Mouse (Mus musculus): ENCODE data around the gene Gpa33. TPM values are rescaled to one million over a fixed set of nuclear protein-coding genes. Genes with fewer than 3 reads are reported as not detected.

The Gpa33 gene
- polyA plus RNA-seq, 1 experiment from 2014 or later, result 5.5 TPM

GRCm38 (mm10) chr1:166214181-166214580 lies 84.1 kb downstream of the Gpa33 start:
- no peak for ATAC-seq (ENCODE audit: insufficient number of reproducible peaks, insufficient read depth, low FRiP score, low read depth)
- H3K36me3 ChIP-seq (ENCODE audit: control insufficient read depth, insufficient read depth, low read length), result no peaks in the 10 kb centered on the region
- H3K9me3 ChIP-seq (ENCODE audit: control insufficient read depth, low read depth, low read length), result no peaks in the 10 kb centered on the region
- H3K27ac ChIP-seq (ENCODE audit: low read length), result no peak overlapping the region
- H3K4me1 ChIP-seq (ENCODE audit: control insufficient read depth, insufficient read depth, low read length), result no peaks in the 10 kb centered on the region
- H3K9ac ChIP-seq (replicated peaks; ENCODE audit: low read depth, low read length), result no peak overlapping the region
- 81% methylated on average over 4 of the region's 4 CpGs for WGBS
- H3K4me2 ChIP-seq (replicated peaks; ENCODE audit: low read depth, low read length), result no peak overlapping the region
- no peak overlapping the region for H3K4me3 ChIP-seq (ENCODE audit: low read depth, low read length)
- no peaks in the 10 kb centered on the region for H3K27me3 ChIP-seq (ENCODE audit: control insufficient read depth, insufficient read depth, low read length)

Other genes starting within 250 kb of the Gpa33 start
- 20.3 and 21.6 TPM in 2 replicates for gene Pou2f1, start 127.6 kb upstream of the Gpa33 start, polyA plus RNA-seq (2014; fragmentation: Nextera tagmentation; extraction: Ambion mirVana)
- 1.9 and 2.7 TPM in 2 replicates for gene Dusp27, start 2.3 kb upstream of the Gpa33 start, polyA plus RNA-seq (2014; fragmentation: Nextera tagmentation; extraction: Ambion mirVana)
- 0.16 TPM in 1 of 2 replicates, not detected in the other for gene Mael, start 108.5 kb downstream of the Gpa33 start, polyA plus RNA-seq (2014; fragmentation: Nextera tagmentation; extraction: Ambion mirVana)
- gene Ildr2, start 123.9 kb downstream of the Gpa33 start, polyA plus RNA-seq (2014; fragmentation: Nextera tagmentation; extraction: Ambion mirVana), result 1.1 TPM in 2 replicates
- gene Tada1, start 248.9 kb downstream of the Gpa33 start, polyA plus RNA-seq (2014; fragmentation: Nextera tagmentation; extraction: Ambion mirVana), result 50.1 and 56.0 TPM in 2 replicates